In the genomic region with DNA sequence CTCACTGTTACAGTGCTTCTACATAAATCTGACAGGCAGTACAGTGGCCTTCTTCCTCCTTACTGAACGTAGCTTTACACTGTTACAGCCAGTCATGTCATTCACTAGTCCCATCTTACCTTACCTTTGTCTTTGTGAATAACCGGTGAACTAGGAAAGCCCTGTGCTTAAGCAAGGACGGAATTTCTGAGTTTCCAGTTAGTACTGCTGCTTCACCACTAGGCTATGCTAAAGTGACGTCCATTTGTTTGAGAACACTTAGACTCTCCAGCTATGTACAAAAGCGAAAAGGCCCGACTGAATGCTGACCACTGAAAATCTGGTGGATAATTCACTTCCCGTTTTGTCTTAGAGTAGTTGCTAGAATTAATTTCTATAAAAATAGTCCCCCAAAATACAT, we compare ENCODE assay signal across 8 mouse cellular contexts.
DNase-seq lines count a peak whose midpoint lies in the region; ATAC-seq and TF ChIP-seq lines count a peak whose summit lies in the region.

No protein-coding gene starts in this region.

- ATAC-seq in limb, embryonic 14.5 days (ENCODE audit: low FRiP score, low read depth), result peak; percentile 67; the same call in 1 of the 2 replicates
- ATAC-seq in stomach, embryonic 16.5 days (ENCODE audit: insufficient read depth, low FRiP score), result peak; percentile 64; the same call in 1 of the 2 replicates
- no peak for ATAC-seq in megakaryocyte-erythroid progenitor cell, adult 5-6 weeks (replicated peaks; ENCODE audit: low FRiP score, low TSS enrichment, poor library complexity, severe bottlenecking)

- no peaks in the 10 kb centered on the region for H3K9me3 ChIP-seq in limb, embryonic 14.5 days (ENCODE audit: control insufficient read depth, low read length)
- no peaks in the 10 kb centered on the region for H3K9me3 ChIP-seq in stomach, embryonic 16.5 days (replicated peaks; ENCODE audit: control insufficient read depth, low read length)

- 43% methylated on average over 7 of the region's 7 CpGs for WGBS in limb, embryonic 14.5 days
- 35% methylated on average over 7 of the region's 7 CpGs for whole genome bisulfite sequencing in stomach, embryonic 16.5 days

- H3K4me2 ChIP-seq in limb, embryonic 14.5 days (replicated peaks; ENCODE audit: low read depth, low read length, severe bottlenecking), result no peak overlapping the region
- H3K4me2 ChIP-seq in stomach, embryonic 16.5 days (ENCODE audit: low read depth, low read length), result no peak overlapping the region

- peak; percentile 92 for TF ChIP-seq CTCF in layer of hippocampus, adult 2 months (conservative IDR thresholded peaks at IDR 0.05)

- no peak overlapping the region for H3K4me3 ChIP-seq in layer of hippocampus, adult 2 months
- H3K4me3 ChIP-seq in limb, embryonic 14.5 days (replicated peaks; ENCODE audit: low read length), result no peak overlapping the region
- no peak overlapping the region for H3K4me3 ChIP-seq in stomach, embryonic 16.5 days (replicated peaks; ENCODE audit: low read length)

- H3K27me3 ChIP-seq in limb, embryonic 14.5 days (ENCODE audit: control insufficient read depth, insufficient read depth, low read length), result no peaks in the 10 kb centered on the region
- H3K27me3 ChIP-seq in stomach, embryonic 16.5 days (ENCODE audit: control insufficient read depth, insufficient read depth, low read length), result no peaks in the 10 kb centered on the region

- no peaks in the 10 kb centered on the region for H3K36me3 ChIP-seq in limb, embryonic 14.5 days (ENCODE audit: control insufficient read depth, insufficient read depth, low read length)
- H3K36me3 ChIP-seq in stomach, embryonic 16.5 days (ENCODE audit: control insufficient read depth, insufficient read depth, low read length), result no peaks in the 10 kb centered on the region

- DNase-seq in layer of hippocampus, adult 2 months (ENCODE audit: low spot score in 2 of 2), result peak; percentile 33 to 36
- DNase-seq in layer of hippocampus, postnatal 36 days, result no peak
- DNase-seq in cerebellum, adult 11 months, result peak; percentile 41
- DNase-seq in forelimb bud, embryonic 11.5 days (ENCODE audit: low read depth, low spot score), result peak; percentile 45
- DNase-seq in limb, embryonic 14.5 days (ENCODE audit: low spot score), result peak; percentile 63
- no peak for DNase-seq in spleen, postnatal 14 days (ENCODE audit: low spot score in 2 of 2)

- no peak for TF ChIP-seq POLR2A in limb, embryonic 14.5 days (IDR thresholded peaks at IDR 0.05; ENCODE audit: borderline replicate concordance, extremely low read depth, insufficient read depth, insufficient read length)

- no peak overlapping the region for H3K9ac ChIP-seq in limb, embryonic 14.5 days (ENCODE audit: low read depth, low read length, severe bottlenecking)
- no peak overlapping the region for H3K9ac ChIP-seq in stomach, embryonic 16.5 days (ENCODE audit: low read length)

- no peak overlapping the region for H3K27ac ChIP-seq in layer of hippocampus, adult 2 months
- H3K27ac ChIP-seq in limb, embryonic 14.5 days (replicated peaks; ENCODE audit: low read depth, low read length), result no peak overlapping the region
- no peak overlapping the region for H3K27ac ChIP-seq in stomach, embryonic 16.5 days (ENCODE audit: low read length)

- no peaks in the 10 kb centered on the region for H3K4me1 ChIP-seq in limb, embryonic 14.5 days (ENCODE audit: control insufficient read depth, insufficient read depth, low read length)
- H3K4me1 ChIP-seq in stomach, embryonic 16.5 days (ENCODE audit: control insufficient read depth, insufficient read depth, low read length), result no peaks in the 10 kb centered on the region

Comparison
In these comparisons a context has a peak if more than half of its experiments do, and no peak if none do; other contexts are left out.
1. DNase-seq: peak in layer of hippocampus, adult 2 months (2 of 2), cerebellum, adult 11 months (single experiment), forelimb bud, embryonic 11.5 days (single experiment) and limb, embryonic 14.5 days (single experiment); none in layer of hippocampus, postnatal 36 days (0 of 2) and spleen, postnatal 14 days (0 of 2).